Mouse (Mus musculus) Patski (cell line): ENCODE data around the gene Trim38. TPM values are rescaled to one million over a fixed set of nuclear protein-coding genes. Genes with fewer than 3 reads are reported as not detected.

ENCODE experiments used
- ATAC-seq: fragments of 100-300 bp; one replicate; pipeline ENCODE4 v1.8.0; 2021
- CTCF ChIA-PET: fragments of 350-600 bp; sonication (Branson Sonifier 250); formaldehyde crosslinking; loops from one replicate; lab custom pipeline; 2022; ENCODE audit warnings: inconsistent platforms; lab: Charles Lee
- POLR2A ChIA-PET: fragments of 350-600 bp; sonication (Branson Sonifier 250); formaldehyde crosslinking; loops from one replicate; lab custom pipeline; 2022; ENCODE audit warnings: antibody characterized with exemption, inconsistent platforms; lab: Charles Lee
- DNase-seq: peaks from one replicate; pipeline ENCODE4 v3.0.0-alpha.2; 2011; ENCODE audit warnings: low read depth, low spot score
- H3K27me3 ChIP-seq: fragments of 371-371 bp; one replicate; pipeline ENCODE4 v1.5.1; 2021
- CTCF ChIP-seq: fragments of 100-300 bp; IDR thresholded peaks from one replicate; pipeline ENCODE4 v1.5.1; 2021
- in situ Hi-C: fragments of 300-500 bp; cut with MboI; formaldehyde crosslinking; loops from 3 replicates; pipeline ENCODE4 v1.11.1; 2018; ENCODE audit warnings: low pct_unique_long_range_greater_than_20kb, mixed read lengths
- polyA plus RNA-seq: library from polyadenylated mRNA; unstranded; gene quantifications from one replicate; pipeline ENCODE4 v1.2.3, GENCODE M21; 2021

Trim38 gene
- polyA plus RNA-seq, 1 experiment from 2014 or later: not detected

DNA sequence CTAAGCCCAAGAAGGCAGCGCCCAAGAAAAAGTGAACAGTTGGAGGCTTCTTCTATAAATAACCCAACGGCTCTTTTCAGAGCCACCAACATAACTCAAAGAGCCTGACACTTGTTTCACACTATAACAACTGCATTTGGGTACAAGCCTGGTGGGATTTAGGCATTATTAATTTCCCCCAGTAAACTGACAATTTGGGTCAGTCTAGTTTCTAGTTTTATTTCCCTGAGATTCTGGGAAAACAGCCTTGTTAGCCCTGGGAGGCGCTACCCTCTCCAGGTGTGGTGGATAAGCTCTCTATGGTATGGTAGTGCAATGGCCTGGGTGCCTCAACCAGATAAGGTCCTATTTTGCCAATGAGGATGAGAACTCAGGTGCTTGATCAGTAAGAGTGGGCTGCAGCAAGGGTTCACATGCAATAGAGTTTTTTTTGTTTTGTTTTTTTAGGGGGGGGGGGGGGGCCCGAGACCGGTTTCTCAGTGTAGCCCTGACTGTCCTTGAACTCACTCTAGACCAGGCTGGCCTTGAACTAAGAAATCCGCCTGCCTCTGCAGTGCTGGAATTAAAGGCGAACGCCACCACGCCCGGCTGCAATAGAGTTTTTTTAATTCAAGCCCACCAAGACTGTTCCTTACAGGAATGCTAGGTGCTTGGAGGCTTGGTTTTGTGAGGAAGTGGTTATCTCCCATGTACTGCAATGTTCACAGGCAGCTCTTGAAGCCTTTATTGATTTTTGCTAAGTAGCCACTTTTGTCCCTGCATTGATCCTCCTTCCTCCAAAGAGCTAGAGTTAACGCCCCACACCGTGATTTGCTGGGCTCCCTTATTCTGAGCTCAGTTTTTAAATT lies 5.2 kb upstream of the Trim38 start:
- ChIA-PET POLR2A (no interaction called here), CTCF (no interaction called here)
- TF ChIP-seq CTCF: no peak
- no peaks in the 10 kb centered on the region for H3K27me3 ChIP-seq
- ATAC-seq (no peak), DNase-seq (no peak)
- in situ Hi-C loops: loop anchor here (25.0 kb wide), 1 partner anchor 1977 kb away; the partner anchor contains the start of genes Hist1h1b, Hist1h2an, Hist1h2bp and Hist1h3i

DNA sequence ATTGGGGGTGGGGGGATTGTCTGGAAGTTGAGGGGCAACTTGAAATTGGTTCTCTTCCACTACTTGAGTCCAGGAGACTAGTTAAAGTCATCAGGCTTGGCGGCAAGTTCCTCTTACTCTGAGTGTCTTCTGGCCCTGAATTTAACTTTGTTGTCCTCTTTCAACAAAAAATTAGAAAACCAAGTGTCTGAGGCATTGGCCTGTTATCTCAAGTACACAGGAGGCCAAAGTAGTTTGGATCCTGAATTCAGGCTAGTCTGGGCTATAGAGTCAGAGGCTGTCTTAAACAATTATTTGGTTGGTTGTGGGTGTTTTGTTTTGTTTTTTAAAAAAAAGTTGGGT lies 4.6 kb upstream of the Trim38 start:
- ChIA-PET CTCF (no interaction called here), POLR2A (no interaction called here)
- H3K27me3 ChIP-seq: no peaks in the 10 kb centered on the region
- ATAC-seq: no peak
- DNase-seq: no peak
- in situ Hi-C loops: loop anchor here (25.0 kb wide), 1 partner anchor 1978 kb away; the partner anchor contains the start of genes Hist1h1b, Hist1h2an, Hist1h2bp and Hist1h3i
- TF ChIP-seq CTCF: no peak

DNA sequence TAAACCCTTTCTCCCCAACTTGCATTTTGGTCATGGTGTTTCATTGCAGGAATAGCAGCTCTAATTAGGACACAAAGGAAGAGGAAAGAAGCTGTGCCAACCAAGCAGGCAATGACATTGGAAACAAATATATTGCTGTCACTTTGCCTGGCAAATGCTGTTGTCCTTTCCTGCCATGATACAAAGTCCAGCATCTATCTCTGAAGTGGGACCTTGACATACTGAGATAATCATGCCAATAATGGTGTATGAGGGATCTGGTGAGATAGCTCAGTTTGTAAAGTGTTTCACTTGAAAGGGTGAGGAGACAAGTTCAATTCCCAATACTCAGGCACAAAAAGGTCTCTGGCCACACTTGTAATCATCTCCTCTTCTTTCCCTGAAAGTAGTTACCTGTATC lies 2.9 kb upstream of the Trim38 start:
- DNase-seq: no peak
- CTCF ChIA-PET: no interaction called here
- ATAC-seq: no peak
- no peak for TF ChIP-seq CTCF
- in situ Hi-C loops: loop anchor here (25.0 kb wide), 1 partner anchor 1979 kb away; the partner anchor contains the start of genes Hist1h1b, Hist1h2an, Hist1h2bp and Hist1h3i
- no peaks in the 10 kb centered on the region for H3K27me3 ChIP-seq
- POLR2A ChIA-PET: no interaction called here

DNA sequence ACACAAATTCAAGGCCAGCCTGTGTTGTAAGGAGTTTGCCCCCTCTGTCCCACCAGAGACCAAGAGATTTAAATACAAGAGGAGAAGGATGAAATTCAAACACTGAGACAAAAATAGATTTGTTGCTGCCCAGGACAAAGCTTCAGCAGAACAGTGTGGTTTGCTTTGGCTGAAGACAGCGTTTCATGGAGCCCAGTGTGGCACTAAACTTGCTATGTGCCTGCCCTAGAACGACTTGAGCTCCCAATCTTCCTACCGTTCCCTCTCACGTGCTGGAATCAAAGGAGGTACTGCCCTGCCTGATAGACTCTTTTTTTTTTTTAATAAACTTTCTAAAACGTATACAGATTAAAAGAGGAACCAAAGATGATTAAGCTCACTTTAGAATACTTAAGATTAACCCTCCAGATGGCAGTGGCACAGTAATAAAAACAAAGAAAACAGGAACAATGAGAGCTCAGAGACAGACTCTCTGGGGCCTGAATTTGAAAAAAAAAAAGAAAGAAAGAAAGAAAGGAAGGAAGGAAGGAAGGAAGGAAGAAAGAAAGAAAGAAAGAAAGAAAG lies 797 bp upstream of the Trim38 start:
- in situ Hi-C loops: loop anchor here (25.0 kb wide), 1 partner anchor 1982 kb away; the partner anchor contains the start of genes Hist1h1b, Hist1h2an, Hist1h2bp and Hist1h3i
- no peaks in the 10 kb centered on the region for H3K27me3 ChIP-seq
- DNase-seq (no peak), ATAC-seq (no peak)
- CTCF ChIA-PET: interaction anchor here (0.7 kb wide), 1 partner anchor 1763 kb away, joined by 3 read pairs; no protein-coding TSS in a partner anchor
- POLR2A ChIA-PET: interaction anchor here (0.9 kb wide), 1 partner anchor 187 kb away, joined by 3 read pairs; no protein-coding TSS in a partner anchor
- TF ChIP-seq CTCF: no peak

DNA sequence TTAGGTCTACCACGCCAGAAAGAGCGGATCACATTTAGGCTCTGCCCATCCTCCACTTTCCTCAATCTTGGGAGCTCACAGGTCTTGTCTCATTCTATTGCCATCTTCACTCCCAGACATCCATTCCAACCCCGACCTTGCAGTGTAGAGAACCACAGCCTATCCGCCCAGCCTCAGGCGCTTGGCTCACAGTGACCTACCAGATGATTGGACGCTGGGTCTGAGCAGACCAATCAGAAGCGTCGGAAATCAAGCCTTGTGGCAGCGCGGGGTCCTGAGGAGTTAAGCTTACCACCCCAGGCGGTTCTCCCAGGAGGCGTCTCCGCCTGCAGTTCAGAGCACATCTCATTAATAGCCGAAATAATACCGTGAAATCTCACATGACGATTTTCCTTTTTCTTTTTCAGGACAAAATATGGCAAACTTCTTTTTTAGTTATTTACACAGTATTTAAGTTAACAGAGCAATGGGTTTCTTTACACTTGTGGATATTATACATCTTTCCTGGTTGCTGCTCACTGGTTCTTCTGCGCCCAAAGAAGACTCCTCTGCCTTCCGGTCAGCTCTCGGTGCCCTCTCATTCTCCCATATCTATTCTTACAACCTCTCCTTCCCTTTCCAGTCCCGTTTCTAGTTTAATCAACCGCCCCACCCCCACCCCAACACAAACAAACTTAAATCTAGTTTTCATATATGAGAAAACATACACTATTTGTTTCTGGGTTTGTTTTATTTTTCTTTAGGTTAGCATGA lies 3.0 kb downstream of the Trim38 start:
- TF ChIP-seq CTCF: no peak
- in situ Hi-C loops: loop anchor here (25.0 kb wide), 1 partner anchor 1985 kb away; the partner anchor contains the start of genes Hist1h1b, Hist1h2an, Hist1h2bp and Hist1h3i
- no peak for DNase-seq
- no peaks in the 10 kb centered on the region for H3K27me3 ChIP-seq
- CTCF ChIA-PET: no interaction called here
- POLR2A ChIA-PET: interaction anchor here (1.4 kb wide), 1 partner anchor 9 kb away, joined by 4 read pairs; the partner anchor contains the start of gene Hist1h1a
- no peak for ATAC-seq

DNA sequence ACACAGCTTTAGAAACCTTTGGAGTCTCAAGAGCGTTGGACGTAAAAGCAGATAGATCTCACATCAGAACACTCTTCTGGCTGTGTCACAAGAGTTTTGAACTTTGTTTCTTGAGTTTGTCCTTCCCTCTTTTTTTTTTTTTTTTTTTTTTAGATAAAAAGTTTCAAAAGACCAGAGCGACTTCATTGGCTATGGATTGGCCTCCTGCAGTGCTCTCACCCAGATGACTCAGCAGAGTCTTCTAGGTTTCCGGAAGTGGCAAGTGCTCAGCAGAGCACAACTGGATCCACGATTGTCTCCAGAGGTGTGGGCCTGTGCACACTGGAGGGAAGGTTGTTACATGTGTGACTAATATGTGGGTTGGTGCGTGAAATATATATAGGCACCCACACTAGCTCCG lies 8.6 kb downstream of the Trim38 start:
- ChIA-PET CTCF (interaction anchor here (1.0 kb wide), 1 partner anchor 148 kb away, joined by 3 read pairs; no protein-coding TSS in a partner anchor), POLR2A (no interaction called here)
- peaks cover 10% of the 10 kb centered on the region for H3K27me3 ChIP-seq
- ATAC-seq: no peak
- no peak for TF ChIP-seq CTCF
- in situ Hi-C loops: no loop called here
- DNase-seq: no peak

DNA sequence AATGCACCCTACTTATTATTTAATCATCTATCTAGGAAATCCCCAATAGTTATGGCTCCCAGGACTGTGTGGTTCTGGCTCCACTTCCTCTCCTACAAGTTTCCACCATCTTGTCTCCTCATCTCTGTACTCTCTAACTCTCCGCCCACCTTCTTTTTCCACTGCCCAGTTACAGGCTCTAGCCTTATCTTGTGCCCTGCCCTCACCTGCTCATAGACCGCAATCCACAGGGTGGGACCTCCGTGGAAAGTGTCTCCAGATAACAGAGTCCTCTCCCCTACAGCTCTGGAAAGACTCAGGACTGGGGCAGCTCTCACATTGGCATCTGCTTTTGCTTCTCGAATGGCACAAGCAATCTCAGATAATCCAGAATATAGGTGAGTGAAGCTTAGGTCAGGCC lies 9.3 kb downstream of the Trim38 start:
- ChIA-PET CTCF (no interaction called here), POLR2A (no interaction called here)
- DNase-seq: no peak
- in situ Hi-C loops: no loop called here
- ATAC-seq: no peak
- TF ChIP-seq CTCF: no peak
- peaks cover 10% of the 10 kb centered on the region for H3K27me3 ChIP-seq

DNA sequence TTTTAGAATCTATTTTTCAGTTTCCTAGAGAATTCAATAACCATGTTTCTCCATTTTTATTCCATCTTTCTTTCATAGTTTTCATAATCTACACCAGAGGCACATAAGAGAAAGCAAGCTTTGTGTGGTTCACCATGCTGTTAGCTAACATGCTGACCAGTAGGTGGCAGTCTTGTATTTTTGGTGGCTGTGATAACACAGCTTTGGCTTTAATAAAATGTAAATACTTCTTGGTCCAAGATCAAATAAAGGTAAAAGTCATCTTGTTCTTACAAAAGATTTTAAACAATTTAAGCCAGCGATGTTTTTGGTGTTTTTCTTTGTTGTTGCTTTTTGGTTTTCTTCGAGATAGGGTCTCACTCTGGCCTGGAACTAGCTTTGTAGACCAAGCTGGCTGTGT lies 22.8 kb downstream of the Trim38 start:
- in situ Hi-C loops: loop anchor here (10.0 kb wide), 1 partner anchor 522 kb away; no protein-coding TSS in a partner anchor
- TF ChIP-seq CTCF: peak; percentile 78
- CTCF ChIA-PET: interaction anchor here (0.8 to 1.4 kb wide), 8 partner anchors 11 to 516 kb away, joined by 3 to 4 read pairs (median 3); no protein-coding TSS in a partner anchor

DNA sequence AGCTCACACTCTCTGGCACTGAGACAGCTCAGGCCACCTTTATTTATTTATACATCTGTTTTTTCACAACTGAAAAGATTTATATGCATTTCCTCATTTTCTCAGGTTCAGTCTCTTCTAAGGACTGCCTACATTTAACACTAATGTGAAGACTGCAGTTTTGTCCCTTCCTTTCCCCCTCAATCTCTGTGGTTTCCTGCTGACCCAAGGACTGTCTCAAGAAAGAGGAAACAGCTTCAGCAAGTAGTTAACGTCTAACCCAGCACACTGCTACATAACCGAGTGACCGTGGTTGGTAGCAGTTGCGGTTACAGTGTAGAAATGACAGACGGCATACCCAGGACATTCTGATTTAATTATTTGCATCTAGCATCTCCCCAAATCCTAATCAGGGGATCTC lies 29.7 kb downstream of the Trim38 start:
- CTCF ChIA-PET: interaction anchor here (0.9 kb wide), 1 partner anchor 13 kb away, joined by 3 read pairs; no protein-coding TSS in a partner anchor
- H3K27me3 ChIP-seq: peaks cover 4% of the 10 kb centered on the region
- no peak for TF ChIP-seq CTCF
- ATAC-seq (no peak), DNase-seq (no peak)
- in situ Hi-C loops: loop anchor here (10.0 kb wide), 1 partner anchor 515 kb away; no protein-coding TSS in a partner anchor
- POLR2A ChIA-PET: no interaction called here

More for the DNA sequence above, 22.8 kb downstream of the Trim38 start:
- DNase-seq (peak; percentile 10), ATAC-seq (no peak)
- POLR2A ChIA-PET: no interaction called here
- H3K27me3 ChIP-seq: peaks cover 12% of the 10 kb centered on the region

DNA sequence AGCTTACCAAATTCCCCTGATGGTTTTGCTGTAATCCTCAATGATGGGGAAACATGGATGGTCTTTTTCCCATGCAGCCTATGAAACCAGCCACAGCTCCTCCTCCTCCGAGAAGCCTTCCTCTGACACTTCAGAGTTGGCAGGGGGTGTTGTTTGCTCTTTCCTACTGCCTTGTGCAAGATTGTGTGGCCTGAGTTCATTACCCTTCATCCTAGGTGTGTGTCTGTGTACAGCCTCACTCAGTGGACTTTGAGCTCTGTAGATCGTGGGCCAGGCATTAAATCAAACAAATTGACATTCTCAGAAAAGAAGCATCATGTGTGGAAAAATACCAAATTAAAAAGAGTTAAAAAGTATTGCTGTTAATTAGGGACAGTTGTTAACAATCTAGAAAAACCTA lies 34.8 kb downstream of the Trim38 start:
- in situ Hi-C loops: no loop called here
- no peak for ATAC-seq
- POLR2A ChIA-PET: no interaction called here

More for the DNA sequence above, 34.8 kb downstream of the Trim38 start:
- H3K27me3 ChIP-seq: peaks cover 24% of the 10 kb centered on the region
- no peak for TF ChIP-seq CTCF
- DNase-seq: no peak
- CTCF ChIA-PET: interaction anchor here (0.7 to 1.2 kb wide), 2 partner anchors 11 to 12 kb away, joined by 4 to 5 read pairs; no protein-coding TSS in a partner anchor
